Mouse (Mus musculus) small intestine, adult 2 months (tissue): ENCODE data around the gene Rnd3. TPM values are rescaled to one million over a fixed set of nuclear protein-coding genes. Genes with fewer than 3 reads are reported as not detected.

Source experiments
- H3K27ac ChIP-seq: fragments of 200-500 bp; 2 replicates; pipeline ENCODE4 v1.5.1; 2012; ENCODE audit warnings: low read depth, low read length, control low read depth, inconsistent platforms; ENCODE audit not compliant: insufficient read depth
- H3K27me3 ChIP-seq: fragments of 200-500 bp; 2 replicates; pipeline ENCODE4 v1.6.1; 2012; ENCODE audit warnings: mild to moderate bottlenecking, moderate library complexity, low read length, inconsistent platforms; ENCODE audit not compliant: control insufficient read depth, insufficient read depth
- H3K36me3 ChIP-seq: fragments of 200-500 bp; 2 replicates; pipeline ENCODE4 v1.6.1; 2012; ENCODE audit warnings: mild to moderate bottlenecking, low read length, control low read depth, inconsistent platforms; ENCODE audit not compliant: control insufficient read depth, insufficient read depth
- H3K4me1 ChIP-seq: fragments of 200-500 bp; 2 replicates; pipeline ENCODE4 v1.6.1; 2012; ENCODE audit warnings: low read length, inconsistent platforms, mixed read lengths; ENCODE audit not compliant: control insufficient read depth, insufficient read depth, insufficient read length
- H3K4me3 ChIP-seq: fragments of 200-500 bp; 2 replicates; pipeline ENCODE4 v1.5.1; 2012; ENCODE audit warnings: low read depth, mild to moderate bottlenecking, control low read depth, inconsistent platforms, low read length, moderate library complexity
- CTCF ChIP-seq: fragments of 200-500 bp; IDR thresholded peaks from 2 replicates; pipeline ENCODE4 v1.5.1; 2012; ENCODE audit warnings: low read depth, mild to moderate bottlenecking, control low read depth, inconsistent platforms, low read length, moderate library complexity, mixed read lengths; ENCODE audit not compliant: insufficient replicate concordance, insufficient read length; ENCODE audit errors: extremely low read depth
- POLR2A ChIP-seq: fragments of 200-500 bp; IDR thresholded peaks from 2 replicates; pipeline ENCODE4 v1.6.1; 2012; ENCODE audit warnings: low read depth, mild to moderate bottlenecking, control low read depth, inconsistent platforms, low read length, moderate library complexity
- WGBS: fragments of 180-500 bp; shearing (Covaris S2); methylation state at CpG from one replicate; pipeline ENCODE4 v1.1.7; 2018; 5-methylcytosine and 5-hydroxymethylcytosine counted together
- polyA plus RNA-seq: library from polyadenylated mRNA; depleted of rRNA; stranded (reverse); fragments of >200 nt; gene quantifications from 2 replicates; pipeline ENCODE4 v1.2.3, GENCODE M21; 2012

Gene Rnd3
- polyA plus RNA-seq, 1 experiment: 0.62 TPM

- no peak for TF ChIP-seq POLR2A
- no peak for TF ChIP-seq CTCF
- 46% methylated on average over 6 of the region's 6 CpGs for WGBS
- H3K36me3 ChIP-seq: no peaks in the 10 kb centered on the region
- no peaks in the 10 kb centered on the region for H3K27me3 ChIP-seq
- H3K27ac ChIP-seq: peak overlapping the region; percentile 46
- peaks cover 23% of the 10 kb centered on the region; the same call in 1 of the 2 replicates for H3K4me1 ChIP-seq
- H3K4me3 ChIP-seq: no peak overlapping the region
These were observed 4.4 kb downstream of the Rnd3 start for GRCm38 (mm10) chr2:51144380-51145120.

DNA sequence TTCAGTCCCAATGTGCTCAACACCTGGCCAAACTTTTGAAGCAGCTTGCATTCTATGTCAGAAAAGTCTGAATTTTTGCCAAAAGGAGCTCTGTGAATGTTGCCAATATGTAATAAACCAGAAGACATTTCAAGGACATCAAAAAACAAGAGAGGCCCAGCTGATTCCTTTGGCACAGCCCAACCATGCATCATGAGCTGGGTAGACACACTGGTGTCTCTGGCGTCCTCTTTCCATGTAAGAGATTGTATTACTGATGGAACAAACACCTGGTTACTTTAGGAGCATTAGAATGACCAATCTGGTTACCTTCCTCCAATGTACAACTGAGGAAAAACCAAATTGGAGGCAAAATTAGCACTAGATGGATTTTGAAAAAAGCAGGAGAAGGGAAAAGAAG, 6.5 kb downstream of the Rnd3 start:
- 63% methylated on average over 1 of the region's 1 CpGs for WGBS
- TF ChIP-seq POLR2A (no peak), CTCF (no peak)
- no peak overlapping the region for H3K4me3 ChIP-seq
- H3K27me3 ChIP-seq: no peaks in the 10 kb centered on the region
- peaks cover 32% of the 10 kb centered on the region; the same call in 1 of the 2 replicates for H3K4me1 ChIP-seq
- H3K27ac ChIP-seq: no peak overlapping the region
- no peaks in the 10 kb centered on the region for H3K36me3 ChIP-seq

- no peaks in the 10 kb centered on the region for H3K27me3 ChIP-seq
- peaks cover 3% of the 10 kb centered on the region for H3K36me3 ChIP-seq
- H3K4me3 ChIP-seq: no peak overlapping the region
- WGBS: 18% methylated on average over 3 of the region's 3 CpGs
- no peak for TF ChIP-seq POLR2A
- TF ChIP-seq CTCF: no peak
- peak overlapping the region; percentile 74 for H3K27ac ChIP-seq
- peaks cover 34% of the 10 kb centered on the region; the same call in 1 of the 2 replicates for H3K4me1 ChIP-seq
These were observed 7.6 kb downstream of the Rnd3 start for GRCm38 (mm10) chr2:51141345-51141744.

DNA sequence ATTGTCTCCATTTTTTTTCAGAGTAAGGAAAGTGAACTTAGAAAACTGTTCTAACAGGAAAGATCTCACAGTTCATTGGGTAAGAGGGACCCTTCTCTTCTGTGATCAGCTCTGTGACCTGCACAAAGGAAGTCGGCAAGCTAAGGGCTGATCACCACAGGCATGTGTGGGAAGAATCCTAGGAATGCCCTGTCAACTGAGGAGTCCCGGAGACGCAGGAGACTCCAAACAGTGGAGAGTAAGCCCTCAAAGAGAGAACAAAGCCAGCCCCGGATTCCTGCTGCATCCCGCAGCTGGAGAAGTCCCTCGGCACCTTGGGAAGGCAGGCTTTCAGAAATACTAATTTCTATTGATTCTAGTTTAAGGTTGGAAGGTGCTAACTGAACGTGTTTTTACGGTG, 8.4 kb downstream of the Rnd3 start:
- H3K4me3 ChIP-seq: peak overlapping the region; percentile 18; the same call in 1 of the 2 replicates
- no peak for TF ChIP-seq CTCF
- TF ChIP-seq POLR2A: no peak

DNA sequence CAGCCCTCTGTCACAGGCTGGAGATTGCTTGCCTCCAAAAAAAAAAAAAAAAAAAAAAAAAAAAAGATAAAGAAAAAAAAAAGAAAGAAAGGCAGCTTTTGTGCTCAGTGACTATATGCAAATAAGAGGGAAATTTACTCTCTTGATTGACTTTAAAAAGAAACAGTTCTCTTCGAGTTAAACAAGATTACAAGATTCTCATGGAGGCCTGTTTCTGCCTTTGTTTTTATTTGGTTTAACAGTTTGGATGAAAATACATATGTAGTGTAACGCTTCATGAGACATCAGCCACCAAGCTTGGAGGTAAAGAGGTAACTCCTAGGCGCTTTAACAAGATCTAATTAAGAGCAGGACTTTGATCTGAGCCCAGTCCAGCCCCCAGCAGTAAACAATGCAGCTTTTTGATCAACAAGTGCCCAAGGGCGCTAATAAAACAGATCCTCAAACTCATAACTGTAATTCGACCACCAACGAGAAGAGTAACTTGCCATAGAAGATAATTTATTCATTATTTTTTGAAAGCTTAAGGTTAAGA, 8.9 kb downstream of the Rnd3 start:
- WGBS: 19% methylated on average over 6 of the region's 6 CpGs
- Histone ChIP-seq H3K4me3 (no peak overlapping the region), H3K4me1 (peaks cover 35% of the 10 kb centered on the region; the same call in 1 of the 2 replicates), H3K27me3 (no peaks in the 10 kb centered on the region), H3K36me3 (peaks cover 11% of the 10 kb centered on the region), H3K27ac (peak overlapping the region; percentile 78)
- no peak for TF ChIP-seq CTCF
- no peak for TF ChIP-seq POLR2A

More for the DNA sequence above, 8.4 kb downstream of the Rnd3 start:
- no peaks in the 10 kb centered on the region for H3K27me3 ChIP-seq
- peaks cover 10% of the 10 kb centered on the region for H3K36me3 ChIP-seq
- 20% methylated on average over 8 of the region's 8 CpGs for WGBS
- peak overlapping the region; percentile 74 for H3K27ac ChIP-seq
- peaks cover 35% of the 10 kb centered on the region; the same call in 1 of the 2 replicates for H3K4me1 ChIP-seq

DNA sequence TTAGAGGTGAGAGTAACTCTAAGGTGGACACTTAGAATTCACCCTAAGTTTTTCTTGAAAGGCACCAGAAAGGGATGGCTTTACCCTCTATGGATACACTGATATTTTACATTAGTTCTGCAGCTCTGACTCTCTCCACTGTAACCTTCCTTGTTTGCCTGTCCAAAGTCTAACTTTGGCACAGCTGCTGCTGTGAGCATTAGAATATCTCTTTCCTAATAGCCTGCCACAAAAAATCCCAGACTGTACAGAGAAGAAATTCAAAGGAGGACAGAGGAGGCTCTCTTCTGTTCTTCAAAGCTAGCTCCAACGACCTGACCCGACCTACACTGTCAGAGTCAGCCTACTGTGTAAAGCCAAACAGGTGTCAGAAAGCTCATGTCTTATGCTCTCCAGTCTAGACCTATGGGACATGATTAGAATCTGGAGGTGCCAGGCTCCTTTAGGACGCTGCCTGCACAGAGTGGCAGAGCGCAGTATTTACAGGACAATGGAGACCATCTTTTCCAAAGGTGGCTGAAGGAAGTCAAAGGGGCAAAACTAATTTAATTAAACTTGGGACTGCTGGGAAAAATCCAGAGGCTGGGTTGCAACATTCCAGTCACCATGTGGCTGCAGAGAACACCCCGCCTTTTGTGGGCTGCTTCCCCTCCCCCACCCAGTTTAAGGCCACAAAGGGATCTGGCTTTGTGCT, 9.5 kb downstream of the Rnd3 start:
- Histone ChIP-seq H3K27ac (peak overlapping the region; percentile 78), H3K36me3 (peaks cover 17% of the 10 kb centered on the region), H3K4me3 (no peak overlapping the region), H3K4me1 (peaks cover 35% of the 10 kb centered on the region; the same call in 1 of the 2 replicates), H3K27me3 (no peaks in the 10 kb centered on the region)
- TF ChIP-seq POLR2A (no peak), CTCF (no peak)
- 21% methylated on average over 5 of the region's 5 CpGs for WGBS

DNA sequence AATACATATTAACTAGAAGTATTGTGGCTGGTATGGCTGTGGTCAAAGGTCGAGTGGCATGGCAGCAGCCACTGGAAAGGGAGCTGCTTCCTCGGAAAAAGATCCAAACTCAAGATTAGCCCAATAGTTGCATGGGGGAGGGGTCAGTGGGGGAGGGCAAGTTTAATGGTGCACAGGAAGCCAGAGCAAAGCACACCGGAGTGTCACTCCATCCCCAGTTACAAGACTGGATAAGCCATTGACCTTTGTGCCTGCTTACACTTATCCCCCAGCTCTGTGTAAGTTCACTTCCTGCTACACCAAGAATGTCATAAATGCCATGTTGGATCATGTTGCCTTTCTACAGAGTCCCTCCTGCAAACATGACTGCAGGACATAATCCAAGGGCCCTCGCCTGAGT, 11.2 kb downstream of the Rnd3 start:
- Histone ChIP-seq H3K27me3 (no peaks in the 10 kb centered on the region), H3K36me3 (peaks cover 27% of the 10 kb centered on the region), H3K27ac (peak overlapping the region; percentile 44), H3K4me3 (no peak overlapping the region), H3K4me1 (peaks cover 30% of the 10 kb centered on the region; the same call in 1 of the 2 replicates)
- TF ChIP-seq POLR2A (no peak), CTCF (no peak)
- WGBS: 21% methylated on average over 4 of the region's 4 CpGs
